Mouse (Mus musculus) spleen, postnatal 14 days (tissue): ENCODE data around the gene Gm45618.
A peak's percentile ranks its signal among the peaks of the same experiment; 100 is the strongest.

Source experiments
- DNase-seq, 2 experiments: peaks; one replicate each; pipeline ENCODE4 v3.0.0; 2021 to 2022; ENCODE audit warnings: low spot score in 2 of 2

Gm45618 gene

GRCm38 (mm10) chr7:142070458-142071211, 49.9 kb downstream of the Gm45618 start:
- DNase-seq: peak; percentile 63 to 73
